Mouse (Mus musculus): ENCODE measurements around the gene Ptn. TPM values are rescaled to one million over a fixed set of nuclear protein-coding genes. Genes with fewer than 3 reads are reported as not detected.

Gene Ptn
- polyA plus RNA-seq, 1 experiment from 2014 or later: 623 TPM

- Histone ChIP-seq H3K27ac (no peak overlapping the region), H3K9ac (no peak overlapping the region), H3K36me3 (peaks cover 7% of the 10 kb centered on the region; the same call in 1 of the 2 replicates), H3K4me2 (no peak overlapping the region), H3K4me3 (no peak overlapping the region), H3K27me3 (no peaks in the 10 kb centered on the region), H3K9me3 (no peaks in the 10 kb centered on the region), H3K4me1 (peaks cover 17% of the 10 kb centered on the region)
- WGBS: 75% methylated on average over 4 of the region's 4 CpGs
- ATAC-seq (ENCODE audit: insufficient number of reproducible peaks, low FRiP score, low TSS enrichment, low read depth): no peak
Measured at GRCm38 (mm10) chr6:36782481-36782880, 27.5 kb downstream of the Ptn start.

GRCm38 (mm10) chr6:36777567-36778337, 32.3 kb downstream of the Ptn start:
- Histone ChIP-seq H3K36me3 (0 out of 2 replicates have a peak, but pooled peaks cover 4% of the 10 kb centered on the region), H3K4me3 (no peak overlapping the region), H3K9me3 (no peaks in the 10 kb centered on the region), H3K4me2 (no peak overlapping the region), H3K27me3 (no peaks in the 10 kb centered on the region), H3K4me1 (peaks cover 9% of the 10 kb centered on the region; the same call in 1 of the 2 replicates), H3K27ac (no peak overlapping the region; the same call in 1 of the 2 replicates), H3K9ac (no peak overlapping the region)
- WGBS: 53% methylated on average over 7 of the region's 7 CpGs
- no peak for ATAC-seq (ENCODE audit: insufficient number of reproducible peaks, low FRiP score, low TSS enrichment, low read depth)

- Histone ChIP-seq H3K4me1 (peaks cover 9% of the 10 kb centered on the region; the same call in 1 of the 2 replicates), H3K27me3 (no peaks in the 10 kb centered on the region), H3K9ac (no peak overlapping the region), H3K4me3 (no peak overlapping the region), H3K27ac (no peak overlapping the region), H3K36me3 (peaks cover 8% of the 10 kb centered on the region; the same call in 1 of the 2 replicates), H3K4me2 (no peak overlapping the region), H3K9me3 (no peaks in the 10 kb centered on the region)
- ATAC-seq (ENCODE audit: insufficient number of reproducible peaks, low FRiP score, low TSS enrichment, low read depth): no peak
- 57% methylated on average over 2 of the region's 2 CpGs for WGBS
Measured at GRCm38 (mm10) chr6:36777039-36777438, 33.0 kb downstream of the Ptn start.

GRCm38 (mm10) chr6:36775647-36776360, 34.2 kb downstream of the Ptn start:
- H3K9ac ChIP-seq: no peak overlapping the region
- H3K36me3 ChIP-seq: peaks cover 12% of the 10 kb centered on the region
- H3K4me2 ChIP-seq: no peak overlapping the region
- H3K9me3 ChIP-seq: no peaks in the 10 kb centered on the region
- no peak overlapping the region for H3K4me3 ChIP-seq
- no peaks in the 10 kb centered on the region for H3K27me3 ChIP-seq
- ATAC-seq (ENCODE audit: insufficient number of reproducible peaks, low FRiP score, low TSS enrichment, low read depth): no peak
- peaks cover 9% of the 10 kb centered on the region; the same call in 1 of the 2 replicates for H3K4me1 ChIP-seq
- H3K27ac ChIP-seq: no peak overlapping the region
- WGBS: 77% methylated on average over 10 of the region's 10 CpGs

GRCm38 (mm10) chr6:36772541-36772940, 37.5 kb downstream of the Ptn start:
- no peaks in the 10 kb centered on the region for H3K27me3 ChIP-seq
- no peak overlapping the region for H3K4me2 ChIP-seq
- H3K9me3 ChIP-seq: no peaks in the 10 kb centered on the region
- 63% methylated on average over 2 of the region's 2 CpGs for WGBS
- H3K36me3 ChIP-seq: peaks cover 11% of the 10 kb centered on the region
- no peak overlapping the region for H3K27ac ChIP-seq
- H3K9ac ChIP-seq: no peak overlapping the region
- H3K4me3 ChIP-seq: no peak overlapping the region
- ATAC-seq (ENCODE audit: insufficient number of reproducible peaks, low FRiP score, low TSS enrichment, low read depth): no peak
- peaks cover 6% of the 10 kb centered on the region; the same call in 1 of the 2 replicates for H3K4me1 ChIP-seq

- no peak overlapping the region for H3K4me3 ChIP-seq
- no peaks in the 10 kb centered on the region for H3K9me3 ChIP-seq
- H3K4me1 ChIP-seq: no peaks in the 10 kb centered on the region
- ATAC-seq (ENCODE audit: insufficient number of reproducible peaks, low FRiP score, low TSS enrichment, low read depth): no peak
- peaks cover 17% of the 10 kb centered on the region for H3K36me3 ChIP-seq
- 76% methylated on average over 3 of the region's 3 CpGs for WGBS
- no peaks in the 10 kb centered on the region for H3K27me3 ChIP-seq
- no peak overlapping the region for H3K27ac ChIP-seq
- H3K9ac ChIP-seq: no peak overlapping the region
- H3K4me2 ChIP-seq: no peak overlapping the region
Measured at GRCm38 (mm10) chr6:36769012-36769411, 41.0 kb downstream of the Ptn start.

- WGBS: 89% methylated on average over 3 of the region's 3 CpGs
Measured at GRCm38 (mm10) chr6:36766941-36767340, 43.1 kb downstream of the Ptn start.

GRCm38 (mm10) chr6:36755001-36755885, 54.8 kb downstream of the Ptn start:
- H3K36me3 ChIP-seq: no peaks in the 10 kb centered on the region; the same call in 1 of the 2 replicates

More at GRCm38 (mm10) chr6:36766941-36767340, 43.1 kb downstream of the Ptn start:
- no peaks in the 10 kb centered on the region for H3K9me3 ChIP-seq
- H3K4me1 ChIP-seq: no peaks in the 10 kb centered on the region
- no peak for ATAC-seq (ENCODE audit: insufficient number of reproducible peaks, low FRiP score, low TSS enrichment, low read depth)
- no peak overlapping the region for H3K4me2 ChIP-seq
- H3K27ac ChIP-seq: no peak overlapping the region
- no peak overlapping the region for H3K9ac ChIP-seq
- peaks cover 12% of the 10 kb centered on the region for H3K36me3 ChIP-seq
- H3K27me3 ChIP-seq: no peaks in the 10 kb centered on the region
- H3K4me3 ChIP-seq: no peak overlapping the region

GRCm38 (mm10) chr6:36752887-36753286, 57.1 kb downstream of the Ptn start:
- no peaks in the 10 kb centered on the region for H3K4me1 ChIP-seq
- whole genome bisulfite sequencing: 64% methylated on average over 6 of the region's 6 CpGs
- no peak overlapping the region for H3K4me3 ChIP-seq
- H3K9me3 ChIP-seq: no peaks in the 10 kb centered on the region
- H3K27me3 ChIP-seq: no peaks in the 10 kb centered on the region
- H3K36me3 ChIP-seq: no peaks in the 10 kb centered on the region; the same call in 1 of the 2 replicates
- no peak overlapping the region for H3K4me2 ChIP-seq
- ATAC-seq (ENCODE audit: insufficient number of reproducible peaks, low FRiP score, low TSS enrichment, low read depth): no peak
- H3K27ac ChIP-seq: no peak overlapping the region
- no peak overlapping the region for H3K9ac ChIP-seq

More at GRCm38 (mm10) chr6:36755001-36755885, 54.8 kb downstream of the Ptn start:
- Histone ChIP-seq H3K27ac (no peak overlapping the region), H3K4me3 (no peak overlapping the region), H3K9me3 (no peaks in the 10 kb centered on the region), H3K27me3 (no peaks in the 10 kb centered on the region), H3K9ac (no peak overlapping the region), H3K4me2 (no peak overlapping the region), H3K4me1 (no peaks in the 10 kb centered on the region)
- no peak for ATAC-seq (ENCODE audit: insufficient number of reproducible peaks, low FRiP score, low TSS enrichment, low read depth)
- WGBS: 84% methylated on average over 10 of the region's 10 CpGs

- H3K4me2 ChIP-seq: no peak overlapping the region
- ATAC-seq (ENCODE audit: insufficient number of reproducible peaks, low FRiP score, low TSS enrichment, low read depth): no peak
- no peaks in the 10 kb centered on the region for H3K4me1 ChIP-seq
- WGBS: 94% methylated on average over 5 of the region's 5 CpGs
- no peak overlapping the region for H3K4me3 ChIP-seq
- no peaks in the 10 kb centered on the region for H3K9me3 ChIP-seq
- no peak overlapping the region for H3K9ac ChIP-seq
- no peaks in the 10 kb centered on the region for H3K27me3 ChIP-seq
- peaks cover 50% of the 10 kb centered on the region for H3K36me3 ChIP-seq
- no peak overlapping the region for H3K27ac ChIP-seq
Measured at GRCm38 (mm10) chr6:36739811-36740210, 70.2 kb downstream of the Ptn start.

- Histone ChIP-seq H3K4me3 (no peak overlapping the region), H3K36me3 (peaks cover 65% of the 10 kb centered on the region), H3K9ac (no peak overlapping the region), H3K4me2 (no peak overlapping the region), H3K9me3 (no peaks in the 10 kb centered on the region), H3K27me3 (no peaks in the 10 kb centered on the region), H3K27ac (no peak overlapping the region), H3K4me1 (no peaks in the 10 kb centered on the region)
- WGBS: 79% methylated on average over 2 of the region's 2 CpGs
- no peak for ATAC-seq (ENCODE audit: insufficient number of reproducible peaks, low FRiP score, low TSS enrichment, low read depth)
Measured at GRCm38 (mm10) chr6:36736763-36737162, 73.3 kb downstream of the Ptn start.
